Mouse (Mus musculus): ENCODE data around the gene Hoxc4. TPM values are rescaled to one million over a fixed set of nuclear protein-coding genes. Genes with fewer than 3 reads are reported as not detected.

The Hoxc4 gene
- polyA plus RNA-seq, 1 experiment from 2014 or later: 9.8 TPM

DNA sequence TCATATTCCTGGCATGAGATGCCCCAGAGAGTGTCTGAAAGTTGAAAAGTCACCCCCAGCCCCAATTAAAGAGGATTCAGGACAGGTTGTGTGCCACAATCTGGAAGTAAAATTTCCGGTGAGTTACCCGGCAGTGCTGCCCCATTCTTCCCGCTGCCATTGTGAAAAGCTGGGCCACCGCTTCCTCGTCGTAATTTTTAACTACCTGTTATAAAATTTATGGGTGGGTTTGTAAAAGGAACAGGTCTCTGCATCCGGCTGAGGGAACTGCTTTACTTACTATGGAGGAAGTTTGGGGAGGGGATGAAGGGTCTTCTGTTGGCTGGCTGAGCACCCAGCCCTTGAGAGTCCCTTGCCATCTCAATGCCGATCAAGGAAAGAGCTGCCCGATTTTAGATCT lies 22.2 kb upstream of the Hoxc4 start:
- no peaks in the 10 kb centered on the region for H3K36me3 ChIP-seq
- 0 out of 2 replicates have a peak overlapping the region, but pooled peaks have one; percentile 11 for H3K27ac ChIP-seq
- no peaks in the 10 kb centered on the region for H3K9me3 ChIP-seq (replicated peaks)
- H3K4me3 ChIP-seq: peak overlapping the region; percentile 24
- 1% methylated on average over 9 of the region's 9 CpGs for WGBS
- no peak for DNase-seq (ENCODE audit: low spot score)
- peaks cover 98% of the 10 kb centered on the region for H3K27me3 ChIP-seq (ENCODE audit: low read depth, poor library complexity, severe bottlenecking)
- peaks cover 86% of the 10 kb centered on the region for H3K4me1 ChIP-seq

GRCm38 (mm10) chr15:102997431-102997830 lies 21.3 kb upstream of the Hoxc4 start:
- H3K9me3 ChIP-seq (replicated peaks): no peaks in the 10 kb centered on the region
- peak overlapping the region; percentile 94 for H3K27ac ChIP-seq
- peaks cover 86% of the 10 kb centered on the region for H3K4me1 ChIP-seq
- no peak for DNase-seq (ENCODE audit: low spot score)
- 2% methylated on average over 3 of the region's 3 CpGs for WGBS
- no peaks in the 10 kb centered on the region for H3K36me3 ChIP-seq
- peaks cover 98% of the 10 kb centered on the region for H3K27me3 ChIP-seq (ENCODE audit: low read depth, poor library complexity, severe bottlenecking)
- peak overlapping the region; percentile 56 for H3K4me3 ChIP-seq

GRCm38 (mm10) chr15:102997939-102998355 lies 20.8 kb upstream of the Hoxc4 start, which contains the start of gene Hoxc6:
Gene Hoxc6 (plus strand): TSS chr15:102998257.
- Histone ChIP-seq H3K36me3 (no peaks in the 10 kb centered on the region), H3K9me3 (replicated peaks) (no peaks in the 10 kb centered on the region), H3K4me3 (peak within 1 kb of the TSS; percentile 56), H3K4me1 (peaks cover 86% of the 10 kb centered on the region), H3K27me3 (ENCODE audit: low read depth, poor library complexity, severe bottlenecking) (peaks cover 98% of the 10 kb centered on the region), H3K27ac (peak within 1 kb of the TSS; percentile 94)
- under 1% methylated on average over 19 of the region's 19 CpGs for WGBS
- DNase-seq (ENCODE audit: low spot score): peak; percentile 76

- no peak for DNase-seq (ENCODE audit: low spot score)
- peak overlapping the region; percentile 56 for H3K4me3 ChIP-seq
- peaks cover 99% of the 10 kb centered on the region for H3K27me3 ChIP-seq (ENCODE audit: low read depth, poor library complexity, severe bottlenecking)
- H3K36me3 ChIP-seq: no peaks in the 10 kb centered on the region
- peaks cover 89% of the 10 kb centered on the region for H3K4me1 ChIP-seq
- WGBS: 1% methylated on average over 19 of the region's 19 CpGs
- peak overlapping the region; percentile 94 for H3K27ac ChIP-seq
- no peaks in the 10 kb centered on the region for H3K9me3 ChIP-seq (replicated peaks)
These were observed 20.0 kb upstream of the Hoxc4 start for GRCm38 (mm10) chr15:102998608-102999182.

DNA sequence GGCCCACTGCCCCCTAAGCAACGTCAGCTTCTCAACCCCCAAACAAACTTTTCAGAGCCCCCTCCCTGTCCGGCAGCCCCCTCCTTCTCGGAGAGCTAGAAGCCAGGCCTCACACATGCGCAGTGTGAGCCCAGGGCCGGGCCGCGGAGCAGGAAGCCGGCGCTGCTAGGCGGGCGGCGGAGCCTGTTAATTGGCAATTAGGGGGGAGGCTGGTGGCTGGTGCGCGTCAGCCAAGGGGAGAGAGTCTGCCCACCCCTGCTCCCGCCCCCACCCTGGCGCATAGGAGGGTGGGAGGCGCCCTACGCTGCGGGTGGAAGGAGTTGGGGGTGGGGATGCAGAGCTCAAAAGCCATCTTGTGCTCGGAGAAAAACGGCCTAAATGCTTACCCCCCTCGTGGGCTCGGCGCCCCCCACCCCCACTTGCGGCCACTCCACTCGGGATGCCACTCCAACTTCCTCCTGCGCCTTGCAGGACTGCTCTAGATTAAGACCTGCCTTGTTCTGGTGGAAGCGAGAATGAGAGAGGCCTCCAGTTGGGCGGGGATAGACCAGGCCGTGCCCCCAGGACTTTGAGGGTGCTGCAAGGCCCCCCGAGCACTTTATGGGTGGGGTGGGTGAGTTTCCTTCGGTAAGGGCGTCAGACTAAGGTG lies 19.4 kb upstream of the Hoxc4 start:
- peak; percentile 91 for DNase-seq (ENCODE audit: low spot score)

DNA sequence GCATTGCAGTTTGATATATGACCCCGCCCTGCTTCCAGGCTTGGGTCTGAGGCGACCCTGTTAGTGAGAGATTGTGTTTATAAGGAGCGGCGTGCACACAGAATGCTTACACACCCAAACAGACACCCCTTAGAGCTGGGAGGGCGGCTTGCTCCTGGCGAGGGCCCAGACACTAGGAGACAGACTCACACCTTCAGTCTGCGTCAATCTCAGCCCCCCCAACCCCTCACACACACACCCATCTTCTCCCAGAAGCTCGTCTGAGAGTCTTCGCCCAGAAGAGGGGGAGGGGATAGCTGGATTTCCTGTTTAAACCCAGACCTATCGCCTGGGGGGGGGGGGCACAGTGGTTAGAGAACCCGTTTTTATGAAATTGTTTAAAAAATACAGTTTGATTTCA lies 18.8 kb upstream of the Hoxc4 start:
- Histone ChIP-seq H3K4me1 (peaks cover 99% of the 10 kb centered on the region), H3K36me3 (no peaks in the 10 kb centered on the region), H3K4me3 (peak overlapping the region; percentile 56), H3K9me3 (replicated peaks) (no peaks in the 10 kb centered on the region), H3K27me3 (ENCODE audit: low read depth, poor library complexity, severe bottlenecking) (peaks cover 99% of the 10 kb centered on the region), H3K27ac (peak overlapping the region; percentile 94)
- peak; percentile 79 for DNase-seq (ENCODE audit: low spot score)
- WGBS: under 1% methylated on average over 11 of the region's 11 CpGs

More for the DNA sequence above, 19.4 kb upstream of the Hoxc4 start:
- peaks cover 99% of the 10 kb centered on the region for H3K27me3 ChIP-seq (ENCODE audit: low read depth, poor library complexity, severe bottlenecking)
- WGBS: under 1% methylated on average over 33 of the region's 33 CpGs
- no peaks in the 10 kb centered on the region for H3K9me3 ChIP-seq (replicated peaks)
- H3K36me3 ChIP-seq: no peaks in the 10 kb centered on the region
- H3K4me1 ChIP-seq: peaks cover 95% of the 10 kb centered on the region
- peak overlapping the region; percentile 94 for H3K27ac ChIP-seq
- peak overlapping the region; percentile 56 for H3K4me3 ChIP-seq

GRCm38 (mm10) chr15:103000501-103000901 lies 18.2 kb upstream of the Hoxc4 start:
- Histone ChIP-seq H3K9me3 (replicated peaks) (no peaks in the 10 kb centered on the region), H3K4me3 (peak overlapping the region; percentile 56), H3K4me1 (peaks cover 99% of the 10 kb centered on the region), H3K36me3 (no peaks in the 10 kb centered on the region), H3K27me3 (ENCODE audit: low read depth, poor library complexity, severe bottlenecking) (peaks cover 99% of the 10 kb centered on the region), H3K27ac (peak overlapping the region; percentile 94)
- peak; percentile 77 for DNase-seq (ENCODE audit: low spot score)
- under 1% methylated on average over 24 of the region's 24 CpGs for WGBS

GRCm38 (mm10) chr15:103001370-103001769 lies 17.4 kb upstream of the Hoxc4 start:
- no peak for DNase-seq (ENCODE audit: low spot score)
- WGBS: 40% methylated on average over 2 of the region's 2 CpGs
- H3K36me3 ChIP-seq: no peaks in the 10 kb centered on the region
- no peaks in the 10 kb centered on the region for H3K9me3 ChIP-seq (replicated peaks)
- peak overlapping the region; percentile 94 for H3K27ac ChIP-seq
- peaks cover 99% of the 10 kb centered on the region for H3K4me1 ChIP-seq
- peak overlapping the region; percentile 56 for H3K4me3 ChIP-seq
- H3K27me3 ChIP-seq (ENCODE audit: low read depth, poor library complexity, severe bottlenecking): peaks cover 99% of the 10 kb centered on the region

- 6% methylated on average over 4 of the region's 4 CpGs for WGBS
- no peaks in the 10 kb centered on the region for H3K36me3 ChIP-seq
- H3K27me3 ChIP-seq (ENCODE audit: low read depth, poor library complexity, severe bottlenecking): peaks cover 98% of the 10 kb centered on the region
- H3K4me1 ChIP-seq: peaks cover 99% of the 10 kb centered on the region
- H3K9me3 ChIP-seq (replicated peaks): no peaks in the 10 kb centered on the region
- no peak for DNase-seq (ENCODE audit: low spot score)
- peak overlapping the region; percentile 94 for H3K27ac ChIP-seq
- peak overlapping the region; percentile 56 for H3K4me3 ChIP-seq
These were observed 16.6 kb upstream of the Hoxc4 start for GRCm38 (mm10) chr15:103002156-103002555.

- peak overlapping the region; percentile 94 for H3K27ac ChIP-seq
- H3K36me3 ChIP-seq: no peaks in the 10 kb centered on the region
- no peak for DNase-seq (ENCODE audit: low spot score)
- H3K27me3 ChIP-seq (ENCODE audit: low read depth, poor library complexity, severe bottlenecking): peaks cover 98% of the 10 kb centered on the region
- peak overlapping the region; percentile 56 for H3K4me3 ChIP-seq
- peaks cover 99% of the 10 kb centered on the region for H3K4me1 ChIP-seq
- WGBS: 6% methylated on average over 13 of the region's 13 CpGs
- no peaks in the 10 kb centered on the region for H3K9me3 ChIP-seq (replicated peaks)
These were observed 15.8 kb upstream of the Hoxc4 start for GRCm38 (mm10) chr15:103002821-103003448.

GRCm38 (mm10) chr15:103005308-103005707 lies 13.4 kb upstream of the Hoxc4 start:
- no peak for DNase-seq (ENCODE audit: low spot score)
- Histone ChIP-seq H3K27me3 (ENCODE audit: low read depth, poor library complexity, severe bottlenecking) (peaks cover 99% of the 10 kb centered on the region), H3K36me3 (no peaks in the 10 kb centered on the region), H3K4me1 (peaks cover 99% of the 10 kb centered on the region), H3K27ac (peak overlapping the region; percentile 83), H3K9me3 (replicated peaks) (no peaks in the 10 kb centered on the region), H3K4me3 (peak overlapping the region; percentile 38)
- WGBS: under 1% methylated on average over 17 of the region's 17 CpGs

DNA sequence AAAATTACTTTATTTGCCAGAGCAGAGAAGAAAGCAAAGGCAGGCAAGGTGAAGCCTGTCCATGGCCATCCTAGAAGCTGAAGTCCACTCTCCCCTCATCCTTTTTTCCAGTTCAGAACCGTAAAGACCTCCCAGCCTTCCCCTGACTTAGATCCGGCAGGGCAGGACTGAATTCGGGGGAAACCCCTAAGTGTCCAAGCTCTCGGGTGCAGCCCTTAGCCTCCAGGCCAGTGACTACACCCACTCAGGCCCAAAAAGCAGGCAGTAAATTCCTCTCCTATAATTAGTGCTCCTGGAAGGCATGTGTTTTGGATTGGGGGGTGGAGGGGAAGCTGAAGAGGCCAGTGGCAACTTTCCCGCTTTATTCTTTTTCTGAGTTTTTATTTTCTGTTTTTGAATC lies 12.9 kb upstream of the Hoxc4 start:
- H3K4me1 ChIP-seq: peaks cover 99% of the 10 kb centered on the region
- H3K27me3 ChIP-seq (ENCODE audit: low read depth, poor library complexity, severe bottlenecking): peaks cover 99% of the 10 kb centered on the region
- H3K4me3 ChIP-seq: peak overlapping the region; percentile 38
- no peaks in the 10 kb centered on the region for H3K36me3 ChIP-seq
- H3K27ac ChIP-seq: peak overlapping the region; percentile 83
- DNase-seq (ENCODE audit: low spot score): no peak
- no peaks in the 10 kb centered on the region for H3K9me3 ChIP-seq (replicated peaks)
- 2% methylated on average over 5 of the region's 5 CpGs for WGBS

- Histone ChIP-seq H3K27ac (peak overlapping the region; percentile 83), H3K4me3 (peak overlapping the region; percentile 38; the same call in 1 of the 2 replicates), H3K36me3 (no peaks in the 10 kb centered on the region; the same call in 1 of the 2 replicates), H3K4me1 (peaks cover 99% of the 10 kb centered on the region), H3K27me3 (ENCODE audit: low read depth, poor library complexity, severe bottlenecking) (peaks cover 99% of the 10 kb centered on the region), H3K9me3 (replicated peaks) (no peaks in the 10 kb centered on the region)
- DNase-seq (ENCODE audit: low spot score): no peak
- 5% methylated on average over 1 of the region's 1 CpGs for WGBS
These were observed 12.4 kb upstream of the Hoxc4 start for GRCm38 (mm10) chr15:103006326-103006725.
